Mouse (Mus musculus): Measurements from ENCODE around the gene 0610037L13Rik. TPM values are rescaled to one million over a fixed set of nuclear protein-coding genes. Genes with fewer than 3 reads are reported as not detected.

0610037L13Rik gene
- polyA plus RNA-seq, 1 experiment from 2014 or later, result 109 TPM

GRCm38 (mm10) chr4:107923145-107923802 is 33.7 kb downstream of the 0610037L13Rik start, which contains the start of gene Cpt2:
Cpt2 (minus strand) TSS chr4:107923610.
- Histone ChIP-seq H3K9ac (ENCODE audit: low read length) (peak within 1 kb of the TSS; percentile 67), H3K4me2 (ENCODE audit: low read depth) (peak within 1 kb of the TSS; percentile 53), H3K36me3 (ENCODE audit: control insufficient read depth, insufficient read depth, low read length) (no peaks in the 10 kb centered on the region), H3K9me3 (ENCODE audit: control insufficient read depth, low read length) (no peaks in the 10 kb centered on the region), H3K4me1 (ENCODE audit: control insufficient read depth, insufficient read depth, low read length) (peaks cover 7% of the 10 kb centered on the region; the same call in 1 of the 2 replicates), H3K4me3 (ENCODE audit: low read depth, low read length) (peak within 1 kb of the TSS; percentile 70), H3K27me3 (ENCODE audit: control insufficient read depth, insufficient read depth, low read length) (no peaks in the 10 kb centered on the region), H3K27ac (ENCODE audit: low read depth, low read length) (0 out of 2 replicates have a peak within 1 kb of the TSS, but pooled peaks have one; percentile 21)
- ATAC-seq (ENCODE audit: insufficient read depth, low FRiP score, low TSS enrichment) (peak; percentile 90), DNase-seq (ENCODE audit: low spot score) (peak; percentile 98)
- under 1% methylated on average over 38 of the region's 38 CpGs for WGBS

- H3K27me3 ChIP-seq (ENCODE audit: control insufficient read depth, insufficient read depth, low read length), result no peaks in the 10 kb centered on the region
- H3K4me1 ChIP-seq (ENCODE audit: control insufficient read depth, insufficient read depth, low read length), result peaks cover 7% of the 10 kb centered on the region; the same call in 1 of the 2 replicates
- ATAC-seq (ENCODE audit: insufficient read depth, low FRiP score, low TSS enrichment), result 0 out of 2 replicates have a peak, but pooled peaks have one; percentile 12
- no peak for DNase-seq (ENCODE audit: low spot score)
- peak overlapping the region; percentile 53 for H3K4me2 ChIP-seq (ENCODE audit: low read depth)
- no peaks in the 10 kb centered on the region for H3K9me3 ChIP-seq (ENCODE audit: control insufficient read depth, low read length)
- H3K36me3 ChIP-seq (ENCODE audit: control insufficient read depth, insufficient read depth, low read length), result no peaks in the 10 kb centered on the region
- peak overlapping the region; percentile 70 for H3K4me3 ChIP-seq (ENCODE audit: low read depth, low read length)
- 60% methylated on average over 7 of the region's 7 CpGs for WGBS
- H3K9ac ChIP-seq (ENCODE audit: low read length), result no peak overlapping the region; the same call in 1 of the 2 replicates
- no peak overlapping the region for H3K27ac ChIP-seq (ENCODE audit: low read depth, low read length)
These were observed 34.2 kb downstream of the 0610037L13Rik start for GRCm38 (mm10) chr4:107923803-107924194.

DNA sequence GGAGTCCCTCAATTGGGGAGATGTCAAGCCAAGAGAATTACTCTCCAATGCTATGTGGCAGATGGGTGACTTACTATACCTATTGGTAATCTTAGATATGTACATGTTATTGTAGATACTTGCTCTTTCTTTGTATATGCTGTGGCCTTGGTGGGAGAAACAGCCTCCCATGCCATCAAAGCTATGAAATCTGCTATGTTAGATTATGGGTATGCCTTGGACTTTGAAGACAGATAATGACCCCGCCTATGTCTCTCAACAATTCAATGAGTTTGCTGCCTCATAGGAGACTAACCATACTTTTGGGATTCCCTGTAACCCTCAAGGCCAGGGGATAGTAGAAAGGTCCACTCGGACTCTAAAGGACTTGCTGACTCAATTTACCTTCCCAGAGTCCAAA is 38.7 kb downstream of the 0610037L13Rik start:
- 76% methylated on average over 2 of the region's 2 CpGs for WGBS
- no peak overlapping the region for H3K9ac ChIP-seq (ENCODE audit: low read length)

DNA sequence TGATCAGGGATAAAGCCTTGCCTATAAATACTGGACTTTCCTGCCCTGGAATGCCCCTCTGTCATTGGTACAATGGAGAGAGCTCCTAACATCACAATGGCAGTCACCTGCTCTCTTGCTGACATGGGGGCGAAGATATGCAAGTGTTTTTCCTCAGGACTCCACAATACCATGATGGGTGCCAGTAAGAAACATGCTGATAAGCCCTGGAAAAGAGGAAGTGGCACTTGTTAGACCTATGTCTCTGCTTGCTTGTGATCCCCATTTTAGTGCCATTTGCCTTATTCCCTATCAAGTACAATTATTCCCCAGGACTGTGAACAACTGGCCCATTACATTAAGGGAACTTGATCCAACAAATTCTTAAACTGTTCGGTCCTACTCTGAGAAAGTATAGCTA is 39.1 kb downstream of the 0610037L13Rik start:
- Histone ChIP-seq H3K4me3 (ENCODE audit: low read depth, low read length) (no peak overlapping the region), H3K4me2 (ENCODE audit: low read depth) (no peak overlapping the region), H3K4me1 (ENCODE audit: control insufficient read depth, insufficient read depth, low read length) (no peaks in the 10 kb centered on the region), H3K27ac (ENCODE audit: low read depth, low read length) (no peak overlapping the region), H3K9ac (ENCODE audit: low read length) (no peak overlapping the region), H3K36me3 (ENCODE audit: control insufficient read depth, insufficient read depth, low read length) (no peaks in the 10 kb centered on the region), H3K9me3 (ENCODE audit: control insufficient read depth, low read length) (no peaks in the 10 kb centered on the region), H3K27me3 (ENCODE audit: control insufficient read depth, insufficient read depth, low read length) (no peaks in the 10 kb centered on the region)
- 83% methylated on average over 2 of the region's 2 CpGs for WGBS
- ATAC-seq (ENCODE audit: insufficient read depth, low FRiP score, low TSS enrichment) (no peak), DNase-seq (ENCODE audit: low spot score) (no peak)

More for the DNA sequence above, 38.7 kb downstream of the 0610037L13Rik start:
- Histone ChIP-seq H3K4me3 (ENCODE audit: low read depth, low read length) (no peak overlapping the region), H3K27me3 (ENCODE audit: control insufficient read depth, insufficient read depth, low read length) (no peaks in the 10 kb centered on the region), H3K4me2 (ENCODE audit: low read depth) (no peak overlapping the region), H3K36me3 (ENCODE audit: control insufficient read depth, insufficient read depth, low read length) (no peaks in the 10 kb centered on the region), H3K4me1 (ENCODE audit: control insufficient read depth, insufficient read depth, low read length) (no peaks in the 10 kb centered on the region), H3K9me3 (ENCODE audit: control insufficient read depth, low read length) (no peaks in the 10 kb centered on the region), H3K27ac (ENCODE audit: low read depth, low read length) (no peak overlapping the region)
- ATAC-seq (ENCODE audit: insufficient read depth, low FRiP score, low TSS enrichment) (no peak), DNase-seq (ENCODE audit: low spot score) (no peak)

GRCm38 (mm10) chr4:107931453-107931852 is 41.8 kb downstream of the 0610037L13Rik start:
- Histone ChIP-seq H3K4me1 (ENCODE audit: control insufficient read depth, insufficient read depth, low read length) (no peaks in the 10 kb centered on the region), H3K36me3 (ENCODE audit: control insufficient read depth, insufficient read depth, low read length) (no peaks in the 10 kb centered on the region), H3K4me3 (ENCODE audit: low read depth, low read length) (no peak overlapping the region), H3K9me3 (ENCODE audit: control insufficient read depth, low read length) (no peaks in the 10 kb centered on the region), H3K27me3 (ENCODE audit: control insufficient read depth, insufficient read depth, low read length) (no peaks in the 10 kb centered on the region), H3K9ac (ENCODE audit: low read length) (no peak overlapping the region), H3K4me2 (ENCODE audit: low read depth) (no peak overlapping the region), H3K27ac (ENCODE audit: low read depth, low read length) (no peak overlapping the region)
- WGBS, result 80% methylated on average over 3 of the region's 3 CpGs
- ATAC-seq (ENCODE audit: insufficient read depth, low FRiP score, low TSS enrichment) (no peak), DNase-seq (ENCODE audit: low spot score) (no peak)

GRCm38 (mm10) chr4:107933239-107933638 is 43.6 kb downstream of the 0610037L13Rik start:
- ATAC-seq (ENCODE audit: insufficient read depth, low FRiP score, low TSS enrichment), result no peak
- H3K27me3 ChIP-seq (ENCODE audit: control insufficient read depth, insufficient read depth, low read length), result no peaks in the 10 kb centered on the region
- DNase-seq (ENCODE audit: low spot score), result no peak
- WGBS, result 76% methylated on average over 8 of the region's 8 CpGs
- H3K4me3 ChIP-seq (ENCODE audit: low read depth, low read length), result no peak overlapping the region
- no peak overlapping the region for H3K9ac ChIP-seq (ENCODE audit: low read length)
- H3K36me3 ChIP-seq (ENCODE audit: control insufficient read depth, insufficient read depth, low read length), result no peaks in the 10 kb centered on the region
- H3K27ac ChIP-seq (ENCODE audit: low read depth, low read length), result no peak overlapping the region
- no peaks in the 10 kb centered on the region for H3K4me1 ChIP-seq (ENCODE audit: control insufficient read depth, insufficient read depth, low read length)
- no peak overlapping the region for H3K4me2 ChIP-seq (ENCODE audit: low read depth)
- no peaks in the 10 kb centered on the region for H3K9me3 ChIP-seq (ENCODE audit: control insufficient read depth, low read length)

- Histone ChIP-seq H3K27ac (ENCODE audit: low read depth, low read length) (no peak overlapping the region), H3K4me3 (ENCODE audit: low read depth, low read length) (no peak overlapping the region), H3K4me1 (ENCODE audit: control insufficient read depth, insufficient read depth, low read length) (no peaks in the 10 kb centered on the region), H3K27me3 (ENCODE audit: control insufficient read depth, insufficient read depth, low read length) (no peaks in the 10 kb centered on the region), H3K4me2 (ENCODE audit: low read depth) (no peak overlapping the region), H3K9ac (ENCODE audit: low read length) (no peak overlapping the region), H3K9me3 (ENCODE audit: control insufficient read depth, low read length) (no peaks in the 10 kb centered on the region), H3K36me3 (ENCODE audit: control insufficient read depth, insufficient read depth, low read length) (no peaks in the 10 kb centered on the region)
- DNase-seq (ENCODE audit: low spot score), result no peak
- no peak for ATAC-seq (ENCODE audit: insufficient read depth, low FRiP score, low TSS enrichment)
- WGBS, result 57% methylated on average over 3 of the region's 3 CpGs
These were observed 45.6 kb downstream of the 0610037L13Rik start for GRCm38 (mm10) chr4:107935254-107935653.

DNA sequence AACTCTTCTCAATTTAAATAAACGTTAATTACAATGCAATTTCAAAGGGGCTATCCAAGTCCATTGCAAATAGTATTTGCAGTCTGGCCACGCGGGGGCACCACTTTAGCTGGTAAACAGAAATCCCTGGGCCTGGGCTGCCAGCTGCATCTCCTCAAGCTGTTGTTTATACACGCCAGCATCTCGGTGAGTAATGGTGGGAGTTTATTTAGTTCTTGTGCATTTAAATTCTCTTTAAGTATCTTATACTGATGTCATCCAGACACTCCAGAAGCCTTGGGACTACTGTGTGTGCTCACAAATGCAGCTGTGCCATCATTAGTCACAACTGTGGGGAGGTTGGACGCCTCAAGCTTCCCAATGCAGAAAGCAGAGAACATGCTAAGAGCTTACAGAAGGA is 47.7 kb downstream of the 0610037L13Rik start:
- 38% methylated on average over 6 of the region's 6 CpGs for WGBS
- H3K9ac ChIP-seq (ENCODE audit: low read length), result no peak overlapping the region
- H3K36me3 ChIP-seq (ENCODE audit: control insufficient read depth, insufficient read depth, low read length), result no peaks in the 10 kb centered on the region
- H3K4me3 ChIP-seq (ENCODE audit: low read depth, low read length), result no peak overlapping the region
- no peaks in the 10 kb centered on the region for H3K4me1 ChIP-seq (ENCODE audit: control insufficient read depth, insufficient read depth, low read length)
- no peaks in the 10 kb centered on the region for H3K9me3 ChIP-seq (ENCODE audit: control insufficient read depth, low read length)
- H3K27ac ChIP-seq (ENCODE audit: low read depth, low read length), result no peak overlapping the region
- ATAC-seq (ENCODE audit: insufficient read depth, low FRiP score, low TSS enrichment) (no peak), DNase-seq (ENCODE audit: low spot score) (peak; percentile 63)
- no peaks in the 10 kb centered on the region for H3K27me3 ChIP-seq (ENCODE audit: control insufficient read depth, insufficient read depth, low read length)
- H3K4me2 ChIP-seq (ENCODE audit: low read depth), result no peak overlapping the region

- WGBS, result 86% methylated on average over 2 of the region's 2 CpGs
- H3K36me3 ChIP-seq (ENCODE audit: control insufficient read depth, insufficient read depth, low read length), result no peaks in the 10 kb centered on the region
- no peak overlapping the region for H3K9ac ChIP-seq (ENCODE audit: low read length)
- ATAC-seq (ENCODE audit: insufficient read depth, low FRiP score, low TSS enrichment), result no peak
- no peaks in the 10 kb centered on the region for H3K9me3 ChIP-seq (ENCODE audit: control insufficient read depth, low read length)
- H3K4me3 ChIP-seq (ENCODE audit: low read depth, low read length), result no peak overlapping the region
- H3K4me2 ChIP-seq (ENCODE audit: low read depth), result no peak overlapping the region
- H3K4me1 ChIP-seq (ENCODE audit: control insufficient read depth, insufficient read depth, low read length), result no peaks in the 10 kb centered on the region
- H3K27me3 ChIP-seq (ENCODE audit: control insufficient read depth, insufficient read depth, low read length), result no peaks in the 10 kb centered on the region
- no peak for DNase-seq (ENCODE audit: low spot score)
- no peak overlapping the region for H3K27ac ChIP-seq (ENCODE audit: low read depth, low read length)
These were observed 48.5 kb downstream of the 0610037L13Rik start for GRCm38 (mm10) chr4:107938124-107938523.
